Mouse (Mus musculus) hindbrain, postnatal 0 days (tissue): Measurements from ENCODE around the gene Hnf1b. TPM values are rescaled to one million over a fixed set of nuclear protein-coding genes. Genes with fewer than 3 reads are reported as not detected.
A peak's percentile ranks its signal among the peaks of the same experiment; 100 is the strongest.

ENCODE experiments used
- ATAC-seq: fragments of 200-750 bp; cut with Nextera tagmentation; 2 replicates; pipeline ENCODE4 v1.8.0; 2017; ENCODE audit warnings: mild to moderate bottlenecking, moderate TSS enrichment, moderate library complexity
- DNase-seq: peaks from one replicate; pipeline ENCODE4 v3.0.0-alpha.2; 2015; ENCODE audit warnings: low spot score
- H3K27ac ChIP-seq: fragments of 300-500 bp; sonication (generic); 2 replicates; pipeline ENCODE4 v1.5.1; 2014; ENCODE audit warnings: mild to moderate bottlenecking
- H3K27me3 ChIP-seq: fragments of 300-500 bp; sonication (generic); 2 replicates; pipeline ENCODE4 v1.6.1; 2014; ENCODE audit warnings: low read length, mixed read lengths; ENCODE audit not compliant: insufficient read depth
- H3K36me3 ChIP-seq: fragments of 300-500 bp; sonication (generic); 2 replicates; pipeline ENCODE4 v1.6.1; 2014; ENCODE audit warnings: low read length, mixed read lengths; ENCODE audit not compliant: insufficient read depth
- H3K4me1 ChIP-seq: fragments of 300-500 bp; sonication (generic); 2 replicates; pipeline ENCODE4 v1.6.1; 2014; ENCODE audit warnings: antibody characterized with exemption, low read length, mixed read lengths; ENCODE audit not compliant: insufficient read depth
- H3K4me2 ChIP-seq: fragments of 300-500 bp; sonication (generic); 2 replicates; pipeline ENCODE4 v1.6.1; 2014; ENCODE audit warnings: low read depth, mild to moderate bottlenecking, low read length, moderate library complexity, mixed read lengths
- H3K4me3 ChIP-seq: fragments of 300-500 bp; sonication (generic); 2 replicates; pipeline ENCODE4 v1.5.1; 2014; ENCODE audit warnings: low read length
- H3K9ac ChIP-seq: fragments of 300-500 bp; sonication (generic); replicated peaks from 2 replicates; pipeline ENCODE4 v1.6.1; 2014; ENCODE audit warnings: mild to moderate bottlenecking, low read length, moderate library complexity, mixed read lengths
- H3K9me3 ChIP-seq: fragments of 300-500 bp; sonication (generic); 2 replicates; pipeline ENCODE4 v1.6.1; 2016; ENCODE audit warnings: low read length, mixed read lengths
- CTCF ChIP-seq: IDR thresholded peaks from 2 replicates; pipeline ENCODE4 v1.5.1; 2016; ENCODE audit warnings: antibody characterized with exemption, control low read depth, low read depth
- WGBS: fragments of 180-500 bp; shearing (Covaris S2); extraction: QIAGEN DNeasy Blood & Tissue Kit; methylation state at CpG from one replicate; pipeline ENCODE4 v1.1.7; 2014; 5-methylcytosine and 5-hydroxymethylcytosine counted together
- polyA plus RNA-seq: library from polyadenylated mRNA; unstranded; fragments of >200 nt; fragmentation: Nextera tagmentation; extraction: Ambion mirVana; gene quantifications from 2 replicates; pipeline ENCODE4 v1.2.1, GENCODE M21; 2015
- total RNA-seq: library from RNA; depleted of rRNA; stranded (reverse); fragments of >200 nt; gene quantifications from 2 replicates; pipeline ENCODE4 v1.2.3, GENCODE M21; 2014

Gene Hnf1b
- total and polyA plus RNA-seq, 2 experiments from 2014 or later = 0.30 TPM; not detected in 1

GRCm38 (mm10) chr11:83913824-83914311 lies 64.0 kb downstream of the Hnf1b start:
- no peak overlapping the region for H3K9ac ChIP-seq
- no peaks in the 10 kb centered on the region for H3K9me3 ChIP-seq
- DNase-seq = no peak
- no peak overlapping the region for H3K4me2 ChIP-seq
- no peak overlapping the region for H3K4me3 ChIP-seq
- no peaks in the 10 kb centered on the region for H3K27me3 ChIP-seq
- no peak for ATAC-seq
- H3K4me1 ChIP-seq = no peaks in the 10 kb centered on the region
- TF ChIP-seq CTCF = no peak
- no peak overlapping the region for H3K27ac ChIP-seq
- WGBS = 77% methylated on average over 8 of the region's 8 CpGs
- H3K36me3 ChIP-seq = no peaks in the 10 kb centered on the region

GRCm38 (mm10) chr11:83914501-83914900 lies 64.6 kb downstream of the Hnf1b start:
- Histone ChIP-seq H3K9me3 (no peaks in the 10 kb centered on the region), H3K27ac (no peak overlapping the region), H3K4me1 (no peaks in the 10 kb centered on the region), H3K4me3 (no peak overlapping the region), H3K36me3 (no peaks in the 10 kb centered on the region), H3K27me3 (no peaks in the 10 kb centered on the region), H3K4me2 (no peak overlapping the region), H3K9ac (no peak overlapping the region)
- DNase-seq (no peak), ATAC-seq (no peak)
- no peak for TF ChIP-seq CTCF
- WGBS = 80% methylated on average over 4 of the region's 4 CpGs

- 78% methylated on average over 2 of the region's 2 CpGs for WGBS
- no peak for ATAC-seq
- DNase-seq = no peak
- Histone ChIP-seq H3K9ac (no peak overlapping the region), H3K4me1 (no peaks in the 10 kb centered on the region), H3K4me2 (no peak overlapping the region), H3K9me3 (no peaks in the 10 kb centered on the region), H3K4me3 (no peak overlapping the region), H3K27me3 (no peaks in the 10 kb centered on the region), H3K27ac (no peak overlapping the region), H3K36me3 (no peaks in the 10 kb centered on the region)
- no peak for TF ChIP-seq CTCF
These were observed 72.7 kb downstream of the Hnf1b start for GRCm38 (mm10) chr11:83922600-83922999.

DNA sequence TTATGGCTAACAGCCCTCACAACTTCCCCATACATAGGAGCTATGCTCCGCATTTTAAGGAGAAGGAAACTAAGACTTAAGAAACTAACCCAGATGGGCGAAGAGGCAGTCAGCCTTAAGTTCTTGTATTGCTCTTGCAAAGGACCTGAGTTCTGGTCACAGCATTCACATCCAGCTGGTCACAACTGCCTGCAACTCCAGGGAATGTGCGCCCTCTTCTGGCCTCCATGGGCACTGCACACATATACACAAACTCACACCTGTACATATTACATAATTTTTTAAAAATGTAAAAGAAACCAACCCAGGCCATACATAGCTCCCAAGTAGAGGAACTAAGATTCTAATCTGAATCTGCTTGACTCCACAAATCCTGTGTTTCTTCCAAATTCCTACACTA lies 77.2 kb downstream of the Hnf1b start:
- DNase-seq = no peak
- Histone ChIP-seq H3K4me1 (no peaks in the 10 kb centered on the region), H3K4me3 (no peak overlapping the region), H3K4me2 (no peak overlapping the region), H3K36me3 (no peaks in the 10 kb centered on the region), H3K27me3 (no peaks in the 10 kb centered on the region), H3K27ac (no peak overlapping the region), H3K9me3 (no peaks in the 10 kb centered on the region), H3K9ac (no peak overlapping the region)
- 57% methylated on average over 3 of the region's 3 CpGs for WGBS
- ATAC-seq = no peak
- TF ChIP-seq CTCF = peak; percentile 61

DNA sequence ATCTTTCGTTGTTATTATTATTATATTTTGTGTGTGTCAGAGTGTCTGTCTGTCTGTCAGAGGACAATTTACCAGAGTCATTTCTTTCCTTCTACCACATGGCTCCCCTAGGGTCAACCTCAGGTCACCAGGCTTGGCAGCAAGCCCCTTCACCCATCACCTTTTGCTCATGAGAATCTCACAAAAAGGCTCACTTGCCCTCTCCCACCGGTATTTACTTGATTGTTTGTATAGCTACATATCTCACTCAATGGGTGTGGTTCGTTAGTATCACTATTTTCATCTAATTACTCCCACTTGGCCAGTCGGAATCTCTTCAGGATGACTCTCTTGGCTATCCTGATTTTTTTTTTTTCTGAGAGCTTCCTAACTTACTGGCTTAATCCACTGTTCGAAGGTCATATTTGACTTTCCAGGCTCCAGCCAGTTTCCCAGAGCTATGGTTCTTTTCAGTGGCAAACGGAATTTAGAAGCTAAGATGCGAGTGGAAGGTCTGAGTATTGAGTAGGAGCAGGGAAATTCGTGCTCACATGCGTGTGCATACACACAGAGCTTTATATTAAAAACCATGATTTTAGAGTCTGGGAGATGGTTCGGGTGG lies 82.7 kb downstream of the Hnf1b start:
- Histone ChIP-seq H3K36me3 (no peaks in the 10 kb centered on the region), H3K4me3 (no peak overlapping the region), H3K4me2 (no peak overlapping the region), H3K9ac (no peak overlapping the region), H3K9me3 (no peaks in the 10 kb centered on the region), H3K27ac (no peak overlapping the region), H3K27me3 (no peaks in the 10 kb centered on the region), H3K4me1 (no peaks in the 10 kb centered on the region)
- DNase-seq = no peak
- WGBS = 81% methylated on average over 10 of the region's 10 CpGs
- no peak for ATAC-seq
- no peak for TF ChIP-seq CTCF

DNA sequence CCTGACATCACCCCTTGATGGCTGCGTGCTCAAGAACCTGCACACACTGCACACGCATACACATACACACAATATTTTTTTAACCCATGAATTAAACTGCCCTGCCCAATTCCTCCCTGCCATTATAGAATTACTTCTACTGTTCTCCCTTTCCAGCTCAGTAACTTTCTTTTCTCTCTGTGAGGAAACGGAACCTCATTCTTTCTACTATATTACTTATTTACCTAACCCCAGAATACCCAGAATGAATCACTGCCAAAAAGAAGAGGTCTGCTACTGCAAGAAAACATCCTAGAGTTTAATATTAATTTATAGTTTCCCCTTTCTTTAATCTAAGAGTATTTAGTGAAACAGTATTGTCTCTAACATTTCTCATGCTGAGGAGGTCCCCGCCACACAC lies 83.5 kb downstream of the Hnf1b start:
- Histone ChIP-seq H3K4me1 (no peaks in the 10 kb centered on the region), H3K27me3 (no peaks in the 10 kb centered on the region), H3K9ac (no peak overlapping the region), H3K4me3 (no peak overlapping the region), H3K27ac (no peak overlapping the region), H3K9me3 (no peaks in the 10 kb centered on the region), H3K4me2 (no peak overlapping the region), H3K36me3 (no peaks in the 10 kb centered on the region)
- ATAC-seq (no peak), DNase-seq (no peak)
- TF ChIP-seq CTCF = no peak
- 86% methylated on average over 4 of the region's 4 CpGs for WGBS

GRCm38 (mm10) chr11:83935986-83936665 lies 86.3 kb downstream of the Hnf1b start:
- no peaks in the 10 kb centered on the region for H3K9me3 ChIP-seq
- H3K27me3 ChIP-seq = no peaks in the 10 kb centered on the region
- no peak overlapping the region for H3K27ac ChIP-seq
- ATAC-seq = 0 out of 2 replicates have a peak, but pooled peaks have one; percentile 29
- H3K36me3 ChIP-seq = no peaks in the 10 kb centered on the region
- TF ChIP-seq CTCF = peak; percentile 96
- DNase-seq = peak; percentile 88
- H3K4me1 ChIP-seq = no peaks in the 10 kb centered on the region
- no peak overlapping the region for H3K4me2 ChIP-seq
- 24% methylated on average over 7 of the region's 7 CpGs for WGBS
- no peak overlapping the region for H3K9ac ChIP-seq
- no peak overlapping the region for H3K4me3 ChIP-seq
